Mouse (Mus musculus) thymus, adult 2 months (tissue): ENCODE data around the gene Ift140.

ENCODE experiments used
- CTCF ChIP-seq: fragments of 200-500 bp; IDR thresholded peaks from 2 replicates; pipeline ENCODE4 v1.5.1; 2012; ENCODE audit warnings: mild to moderate bottlenecking, control low read depth, low read length, moderate library complexity, borderline replicate concordance; ENCODE audit not compliant: control insufficient read depth, poor library complexity, insufficient read depth; ENCODE audit errors: extremely low read depth
- POLR2A ChIP-seq: fragments of 200-500 bp; IDR thresholded peaks from 2 replicates; pipeline ENCODE4 v1.6.1; 2012; ENCODE audit warnings: mild to moderate bottlenecking, low read length, control low read depth, moderate library complexity; ENCODE audit not compliant: control insufficient read depth, poor library complexity, insufficient read depth; ENCODE audit errors: extremely low read depth

- no peak for TF ChIP-seq CTCF
- no peak for TF ChIP-seq POLR2A
Observed at GRCm38 (mm10) chr17:25082887-25083286, 67.0 kb downstream of the Ift140 start.
